Mouse (Mus musculus): ENCODE data around the gene Zfr2. TPM values are rescaled to one million over a fixed set of nuclear protein-coding genes. Genes with fewer than 3 reads are reported as not detected.

The Zfr2 gene
- polyA plus RNA-seq, 1 experiment from 2014 or later: 21.6 TPM

- Histone ChIP-seq H3K27me3 (peaks cover 26% of the 10 kb centered on the region), H3K9me3 (no peaks in the 10 kb centered on the region), H3K27ac (peak overlapping the region; percentile 93), H3K9ac (peak overlapping the region; percentile 91), H3K36me3 (peaks cover 6% of the 10 kb centered on the region; the same call in 1 of the 2 replicates), H3K4me2 (peak overlapping the region; percentile 85), H3K4me1 (replicated peaks) (peaks cover 51% of the 10 kb centered on the region), H3K4me3 (peak overlapping the region; percentile 79)
- ATAC-seq (ENCODE audit: low FRiP score): peak; percentile 11
- WGBS: 5% methylated on average over 25 of the region's 25 CpGs
These were observed 60.5 kb downstream of the Zfr2 start for GRCm38 (mm10) chr10:81293334-81294030.

- Histone ChIP-seq H3K4me1 (replicated peaks) (peaks cover 54% of the 10 kb centered on the region), H3K27me3 (peaks cover 21% of the 10 kb centered on the region), H3K4me2 (peak overlapping the region; percentile 85), H3K36me3 (peaks cover 7% of the 10 kb centered on the region; the same call in 1 of the 2 replicates), H3K4me3 (peak overlapping the region; percentile 79), H3K9ac (peak overlapping the region; percentile 91), H3K9me3 (no peaks in the 10 kb centered on the region), H3K27ac (no peak overlapping the region)
- ATAC-seq (ENCODE audit: low FRiP score): no peak
- WGBS: 60% methylated on average over 8 of the region's 8 CpGs
These were observed 61.5 kb downstream of the Zfr2 start for GRCm38 (mm10) chr10:81294442-81294841.

GRCm38 (mm10) chr10:81295185-81295584 lies 62.2 kb downstream of the Zfr2 start:
- no peak for ATAC-seq (ENCODE audit: low FRiP score)
- Histone ChIP-seq H3K27ac (no peak overlapping the region), H3K36me3 (peaks cover 7% of the 10 kb centered on the region; the same call in 1 of the 2 replicates), H3K27me3 (peaks cover 13% of the 10 kb centered on the region), H3K9me3 (no peaks in the 10 kb centered on the region), H3K9ac (peak overlapping the region; percentile 91), H3K4me3 (0 out of 2 replicates have a peak overlapping the region, but pooled peaks have one; percentile 79), H3K4me1 (replicated peaks) (peaks cover 61% of the 10 kb centered on the region), H3K4me2 (peak overlapping the region; percentile 85; the same call in 1 of the 2 replicates)
- 94% methylated on average over 6 of the region's 6 CpGs for WGBS

- H3K4me1 ChIP-seq (replicated peaks): peaks cover 68% of the 10 kb centered on the region
- H3K4me2 ChIP-seq: no peak overlapping the region
- 82% methylated on average over 6 of the region's 6 CpGs for whole genome bisulfite sequencing
- H3K27ac ChIP-seq: peak overlapping the region; percentile 56; the same call in 1 of the 2 replicates
- no peak overlapping the region for H3K4me3 ChIP-seq
- peaks cover 7% of the 10 kb centered on the region; the same call in 1 of the 2 replicates for H3K36me3 ChIP-seq
- H3K27me3 ChIP-seq: no peaks in the 10 kb centered on the region
- no peaks in the 10 kb centered on the region for H3K9me3 ChIP-seq
- ATAC-seq (ENCODE audit: low FRiP score): no peak
- H3K9ac ChIP-seq: no peak overlapping the region; the same call in 1 of the 2 replicates
These were observed 64.3 kb downstream of the Zfr2 start for GRCm38 (mm10) chr10:81297246-81297645.

GRCm38 (mm10) chr10:81297845-81298244 lies 64.9 kb downstream of the Zfr2 start:
- Histone ChIP-seq H3K9me3 (no peaks in the 10 kb centered on the region), H3K27ac (peak overlapping the region; percentile 56), H3K4me2 (no peak overlapping the region), H3K9ac (no peak overlapping the region; the same call in 1 of the 2 replicates), H3K27me3 (no peaks in the 10 kb centered on the region), H3K36me3 (peaks cover 7% of the 10 kb centered on the region; the same call in 1 of the 2 replicates), H3K4me3 (no peak overlapping the region), H3K4me1 (replicated peaks) (peaks cover 74% of the 10 kb centered on the region)
- no peak for ATAC-seq (ENCODE audit: low FRiP score)
- 75% methylated on average over 10 of the region's 10 CpGs for WGBS

GRCm38 (mm10) chr10:81298369-81299100 lies 65.6 kb downstream of the Zfr2 start:
- Histone ChIP-seq H3K27ac (0 out of 2 replicates have a peak overlapping the region, but pooled peaks have one; percentile 30), H3K4me2 (no peak overlapping the region), H3K27me3 (no peaks in the 10 kb centered on the region), H3K36me3 (peaks cover 7% of the 10 kb centered on the region; the same call in 1 of the 2 replicates), H3K9me3 (no peaks in the 10 kb centered on the region), H3K4me1 (replicated peaks) (peaks cover 81% of the 10 kb centered on the region), H3K4me3 (no peak overlapping the region), H3K9ac (no peak overlapping the region)
- WGBS: 96% methylated on average over 17 of the region's 17 CpGs
- no peak for ATAC-seq (ENCODE audit: low FRiP score)

GRCm38 (mm10) chr10:81299585-81300351 lies 66.8 kb downstream of the Zfr2 start:
- peaks cover 72% of the 10 kb centered on the region for H3K4me1 ChIP-seq (replicated peaks)
- H3K9ac ChIP-seq: peak overlapping the region; percentile 43; the same call in 1 of the 2 replicates

GRCm38 (mm10) chr10:81300352-81300907 lies 67.5 kb downstream of the Zfr2 start:
- H3K4me1 ChIP-seq (replicated peaks): peaks cover 66% of the 10 kb centered on the region
- no peaks in the 10 kb centered on the region for H3K9me3 ChIP-seq
- peak overlapping the region; percentile 8; the same call in 1 of the 2 replicates for H3K27ac ChIP-seq
- ATAC-seq (ENCODE audit: low FRiP score): no peak
- H3K4me2 ChIP-seq: no peak overlapping the region
- H3K4me3 ChIP-seq: no peak overlapping the region
- H3K36me3 ChIP-seq: peaks cover 9% of the 10 kb centered on the region; the same call in 1 of the 2 replicates
- no peaks in the 10 kb centered on the region for H3K27me3 ChIP-seq
- peak overlapping the region; percentile 43; the same call in 1 of the 2 replicates for H3K9ac ChIP-seq
- WGBS: 80% methylated on average over 9 of the region's 9 CpGs

More at GRCm38 (mm10) chr10:81299585-81300351, 66.8 kb downstream of the Zfr2 start:
- Histone ChIP-seq H3K27ac (peak overlapping the region; percentile 8; the same call in 1 of the 2 replicates), H3K36me3 (peaks cover 7% of the 10 kb centered on the region; the same call in 1 of the 2 replicates), H3K9me3 (no peaks in the 10 kb centered on the region), H3K27me3 (no peaks in the 10 kb centered on the region), H3K4me3 (no peak overlapping the region), H3K4me2 (no peak overlapping the region)
- ATAC-seq (ENCODE audit: low FRiP score): no peak
- 90% methylated on average over 14 of the region's 14 CpGs for WGBS

- Histone ChIP-seq H3K9ac (no peak overlapping the region), H3K9me3 (no peaks in the 10 kb centered on the region), H3K27me3 (no peaks in the 10 kb centered on the region), H3K4me2 (no peak overlapping the region), H3K4me1 (replicated peaks) (peaks cover 58% of the 10 kb centered on the region), H3K4me3 (no peak overlapping the region), H3K27ac (no peak overlapping the region), H3K36me3 (peaks cover 18% of the 10 kb centered on the region)
- WGBS: 85% methylated on average over 9 of the region's 9 CpGs
- ATAC-seq (ENCODE audit: low FRiP score): no peak
These were observed 68.4 kb downstream of the Zfr2 start for GRCm38 (mm10) chr10:81301321-81301720.
